Mouse (Mus musculus) heart, postnatal 0 days (tissue): ENCODE data around the gene Zbtb25.

Experiments
- CTCF ChIP-seq: IDR thresholded peaks from 2 replicates; pipeline ENCODE4 v1.5.1; 2016; ENCODE audit warnings: antibody characterized with exemption, control low read depth, low read depth
- EP300 ChIP-seq: IDR thresholded peaks from 2 replicates; pipeline ENCODE4 v1.6.1; 2016; ENCODE audit warnings: antibody characterized with exemption, low read depth

DNA sequence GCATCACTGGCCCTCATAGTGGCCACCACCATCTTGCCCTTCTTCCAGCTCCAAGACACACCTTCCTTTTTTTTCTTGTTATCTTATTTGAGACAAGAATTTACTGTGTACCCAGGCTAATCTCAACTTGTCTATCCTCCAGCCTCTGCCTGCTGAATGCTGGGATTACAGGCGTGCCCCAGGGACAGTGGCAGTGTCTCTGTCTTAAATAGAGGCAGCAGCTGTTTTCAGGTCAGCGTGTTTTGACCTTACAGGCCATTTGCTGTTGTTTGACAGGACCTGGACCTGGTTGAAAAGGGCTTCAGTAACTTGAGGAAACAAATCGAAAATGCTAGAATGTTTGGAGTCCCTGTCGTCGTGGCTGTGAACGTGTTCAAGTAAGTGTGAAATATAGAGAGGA, 58.8 kb downstream of the Zbtb25 start:
- TF ChIP-seq CTCF (no peak), EP300 (no peak)
